Mouse (Mus musculus) frontal cortex, postnatal 10 days (tissue): ENCODE measurements around the gene Otulin.
A peak's percentile ranks its signal among the peaks of the same experiment; 100 is the strongest.

Experiments used
- DNase-seq, 2 experiments: peaks; one replicate each; pipeline ENCODE4 v3.0.0; 2022; ENCODE audit warnings: low spot score in 2 of 2, mixed read lengths in 1 of 2

Otulin gene

GRCm38 (mm10) chr15:27616159-27616558, 14.3 kb downstream of the Otulin start:
- DNase-seq: no peak

DNA sequence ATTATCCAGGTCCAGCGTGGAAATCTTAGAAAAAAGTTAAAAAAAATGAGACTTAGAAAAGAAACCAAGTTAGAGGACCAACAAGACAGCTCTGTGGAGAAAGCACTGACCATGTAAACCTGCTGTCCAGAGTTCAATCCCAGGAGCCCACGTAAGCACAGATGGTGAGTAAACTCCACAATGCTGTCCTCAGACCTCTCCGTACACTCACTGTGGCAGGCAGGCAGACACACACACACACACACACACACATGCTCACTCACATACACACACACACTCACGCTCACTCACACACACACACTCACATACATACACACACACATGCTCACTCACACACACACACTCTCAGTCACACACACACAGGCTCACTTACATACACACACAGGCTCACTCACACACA, 17.2 kb downstream of the Otulin start:
- DNase-seq: no peak

DNA sequence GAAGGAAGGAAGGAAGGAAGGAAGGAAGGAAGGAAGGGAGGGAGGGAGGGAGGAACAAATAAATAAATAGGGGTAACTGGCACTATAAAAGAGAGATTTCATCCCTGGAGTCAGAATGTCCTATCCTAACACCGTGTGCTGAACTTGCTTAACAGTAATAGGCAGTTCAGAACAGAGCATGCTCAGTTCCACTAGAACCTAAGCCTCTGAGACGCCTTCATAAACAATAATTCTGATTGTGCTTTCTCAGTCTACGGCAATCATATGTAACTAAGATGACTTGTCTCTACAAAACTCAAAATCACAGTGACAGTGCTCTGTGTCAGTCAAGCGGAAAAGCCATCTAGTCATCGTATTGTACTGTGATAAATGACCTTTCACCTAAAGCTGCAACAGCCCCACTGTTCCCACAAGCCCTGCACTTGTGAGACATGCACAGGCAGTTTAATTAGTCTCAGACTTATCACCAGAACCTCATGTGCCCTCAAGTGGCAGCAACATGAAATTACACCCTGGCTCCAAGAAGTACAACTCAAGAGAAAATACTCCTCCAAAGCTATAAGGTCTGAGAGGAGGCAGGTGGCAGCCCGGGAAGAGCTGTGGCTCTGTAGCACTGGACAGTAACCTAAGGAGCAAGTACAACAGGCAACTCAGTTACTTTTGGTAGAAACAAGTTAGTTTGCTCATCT, 17.8 kb downstream of the Otulin start:
- peak in 1 of 2 experiments; percentile 62 for DNase-seq

DNA sequence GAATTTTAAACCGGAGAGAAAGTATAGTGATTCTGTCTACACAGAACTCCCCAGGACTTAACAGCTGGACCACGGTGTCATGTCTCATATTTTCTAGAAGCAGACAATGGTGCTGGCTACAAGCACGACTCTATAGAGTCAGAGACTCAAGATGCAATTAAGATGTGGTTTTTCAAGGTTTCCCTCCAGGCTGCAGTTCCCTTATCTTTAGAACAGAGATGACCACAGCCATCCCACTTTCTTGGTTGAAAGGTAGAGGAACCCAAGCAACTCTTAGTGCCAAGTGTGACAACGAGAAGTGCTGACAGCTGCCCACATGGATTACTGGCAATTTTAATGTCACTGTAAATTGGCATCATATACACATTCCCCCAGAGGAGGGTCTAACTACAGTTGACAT, 20.9 kb downstream of the Otulin start:
- no peak for DNase-seq

- DNase-seq: no peak
These were observed 25.2 kb downstream of the Otulin start for GRCm38 (mm10) chr15:27605252-27605651.

- DNase-seq: no peak
These were observed 25.9 kb downstream of the Otulin start for GRCm38 (mm10) chr15:27604558-27604957.

- no peak for DNase-seq
These were observed 30.0 kb downstream of the Otulin start for GRCm38 (mm10) chr15:27600524-27600923.

GRCm38 (mm10) chr15:27598786-27599385, 31.6 kb downstream of the Otulin start:
- DNase-seq: no peak

GRCm38 (mm10) chr15:27597516-27597915, 33.0 kb downstream of the Otulin start:
- no peak for DNase-seq

DNA sequence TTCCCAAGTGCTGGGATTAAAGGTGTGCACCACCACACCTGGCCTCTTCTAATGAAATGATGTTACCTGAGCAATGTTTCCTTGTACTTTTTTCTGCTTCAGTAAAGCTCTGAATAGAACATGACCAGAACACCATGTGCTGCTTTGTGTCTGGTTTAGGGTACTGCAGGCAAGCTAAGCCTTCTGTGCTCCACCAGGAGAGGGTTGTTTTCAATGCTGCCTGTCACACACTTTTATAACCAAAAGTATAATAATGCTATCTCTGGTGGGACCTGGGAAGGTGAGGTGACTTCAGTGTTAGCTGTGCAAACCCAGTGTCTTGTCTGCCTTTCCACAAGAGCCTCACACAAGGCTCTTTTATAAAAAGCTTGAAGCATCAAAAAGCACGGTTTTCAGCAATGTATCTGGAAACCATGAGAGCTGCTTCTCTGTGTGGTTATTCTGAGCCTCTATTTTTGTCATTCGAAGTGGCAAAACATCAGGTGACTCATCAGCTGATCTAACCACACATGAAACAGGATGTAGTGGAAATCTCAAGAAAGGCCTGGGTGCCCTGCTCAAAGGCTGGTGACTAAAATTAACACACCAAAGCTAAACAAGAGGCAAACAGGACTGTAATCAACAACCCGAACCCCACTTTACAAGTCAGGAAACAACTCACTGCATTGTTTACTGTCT, 33.9 kb downstream of the Otulin start:
- DNase-seq: no peak

DNA sequence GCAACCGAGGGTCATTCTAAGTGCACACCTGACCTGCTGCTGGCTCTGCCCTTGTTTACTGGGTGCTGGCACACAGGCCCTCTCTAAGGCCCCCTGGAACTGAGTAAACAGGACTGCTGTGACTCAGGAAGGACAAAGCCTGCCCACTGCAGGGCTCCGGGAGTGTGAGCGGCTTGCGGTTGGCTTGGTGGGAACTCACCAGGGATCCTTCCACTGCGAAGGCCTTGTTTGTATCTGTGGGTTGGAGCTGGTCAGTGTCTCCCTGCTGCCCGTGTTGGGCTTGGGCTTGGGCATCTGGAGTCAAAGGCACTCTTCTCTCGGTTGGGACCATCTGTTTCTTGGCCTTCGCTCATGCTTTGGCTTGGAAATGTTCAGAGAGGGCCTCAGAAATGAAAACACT, 34.9 kb downstream of the Otulin start:
- DNase-seq: no peak

- no peak for DNase-seq
These were observed 35.5 kb downstream of the Otulin start for GRCm38 (mm10) chr15:27594973-27595372.

GRCm38 (mm10) chr15:27593717-27594116, 36.8 kb downstream of the Otulin start:
- DNase-seq: peak in 1 of 2 experiments; percentile 46

- no peak for DNase-seq
These were observed 37.7 kb downstream of the Otulin start for GRCm38 (mm10) chr15:27592620-27593320.

DNA sequence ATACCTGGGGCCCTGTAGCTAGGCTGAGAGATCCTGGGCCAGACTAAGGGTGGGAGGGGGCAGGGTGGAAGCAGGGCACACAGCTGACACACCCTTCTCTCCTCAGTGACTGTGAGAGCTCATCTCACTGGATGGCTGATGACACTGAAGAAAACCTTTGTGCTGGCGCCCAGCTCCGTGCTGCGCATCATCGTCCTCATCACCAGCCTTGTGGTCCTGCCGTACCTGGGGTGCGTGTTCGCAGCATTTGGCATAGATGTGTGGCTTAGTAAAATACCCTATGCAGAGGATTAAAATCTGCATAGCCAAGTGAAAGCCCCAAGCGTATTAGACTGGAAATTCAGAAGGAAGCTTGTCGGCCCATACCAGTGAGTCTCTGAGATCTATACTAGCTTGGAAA, 39.7 kb downstream of the Otulin start:
- no peak for DNase-seq

DNA sequence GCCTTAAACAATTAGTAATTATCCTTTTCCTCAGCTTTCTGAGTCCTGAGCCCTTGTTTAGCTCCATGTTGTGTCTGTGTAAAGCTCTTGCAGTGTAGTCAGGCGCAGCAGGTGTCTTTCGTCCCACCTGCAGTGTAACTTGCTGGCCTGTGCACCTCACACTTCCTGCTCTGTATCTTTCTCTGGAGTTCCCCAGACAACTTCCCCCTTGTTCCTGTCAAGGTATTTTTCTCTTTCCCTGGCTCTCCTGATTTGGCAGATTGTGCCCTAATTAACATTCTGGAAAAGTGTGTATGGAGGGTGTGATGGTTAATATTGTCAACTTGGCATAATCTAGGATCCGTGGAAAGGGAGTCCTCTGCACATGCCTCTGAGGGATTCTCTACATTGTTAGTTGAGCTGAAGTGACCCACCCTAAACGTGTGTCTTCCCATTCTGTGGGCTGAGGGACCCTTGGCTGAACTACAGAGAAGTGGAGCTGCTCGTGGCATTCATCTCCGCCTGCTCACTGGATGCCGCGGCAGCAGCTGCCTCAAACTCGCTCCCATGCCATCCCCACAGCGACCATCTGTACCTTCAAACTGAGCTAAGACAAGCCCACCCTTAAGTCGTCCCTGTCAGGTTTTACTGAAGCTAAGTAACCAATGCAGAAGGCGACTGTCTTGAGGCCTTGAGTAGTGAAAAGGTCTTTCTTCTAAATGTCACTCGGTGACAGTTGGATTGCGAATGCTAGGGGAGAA, 42.2 kb downstream of the Otulin start:
- no peak for DNase-seq

DNA sequence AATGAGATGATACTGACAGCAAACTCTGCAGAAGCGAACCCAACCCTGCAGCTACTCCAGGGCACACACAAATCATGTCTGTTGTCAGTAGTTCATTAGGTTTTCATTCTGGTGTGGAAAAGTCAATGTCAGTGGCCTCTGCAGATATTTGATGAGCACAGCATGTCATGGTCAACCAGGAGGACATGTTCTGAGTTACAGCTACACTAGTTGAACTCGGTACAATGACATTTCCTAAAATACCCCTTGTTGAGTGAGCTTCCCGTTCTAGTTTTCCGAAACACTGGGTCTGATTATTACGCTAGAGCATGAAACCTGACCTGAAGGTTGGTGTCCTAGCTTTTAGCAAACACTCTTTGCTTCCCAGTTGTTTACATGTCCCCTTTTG, 44.4 kb downstream of the Otulin start:
- no peak for DNase-seq

DNA sequence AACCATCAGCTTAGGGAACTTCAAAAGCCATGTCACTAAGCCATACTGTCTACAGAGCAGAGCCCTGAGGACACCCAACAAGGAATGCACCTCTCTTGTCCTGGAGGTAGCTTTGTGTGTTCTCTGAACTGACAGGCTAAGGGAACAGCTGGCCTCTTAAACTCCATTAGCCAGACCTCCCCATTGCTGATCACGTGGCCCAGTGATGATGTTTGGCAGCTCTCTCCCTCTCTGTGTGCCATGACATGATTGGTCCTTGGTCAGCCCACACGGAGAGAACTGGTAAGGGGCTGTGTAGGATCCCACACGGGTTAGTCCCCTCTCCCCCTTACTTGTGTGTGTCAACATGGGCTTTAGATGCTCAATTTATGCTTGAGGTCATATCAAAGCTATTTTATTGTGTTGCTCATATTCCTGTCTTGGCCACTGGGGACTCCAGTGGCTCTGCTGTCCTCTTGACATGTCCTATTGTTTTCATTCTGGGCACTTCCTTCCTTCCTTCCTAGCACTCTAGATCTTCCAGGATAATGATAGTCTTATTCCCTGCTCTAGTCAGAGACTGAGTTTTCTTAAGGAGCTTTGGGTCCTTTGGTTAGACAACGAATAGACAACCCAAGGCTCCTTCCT, 44.9 kb downstream of the Otulin start:
- no peak for DNase-seq

DNA sequence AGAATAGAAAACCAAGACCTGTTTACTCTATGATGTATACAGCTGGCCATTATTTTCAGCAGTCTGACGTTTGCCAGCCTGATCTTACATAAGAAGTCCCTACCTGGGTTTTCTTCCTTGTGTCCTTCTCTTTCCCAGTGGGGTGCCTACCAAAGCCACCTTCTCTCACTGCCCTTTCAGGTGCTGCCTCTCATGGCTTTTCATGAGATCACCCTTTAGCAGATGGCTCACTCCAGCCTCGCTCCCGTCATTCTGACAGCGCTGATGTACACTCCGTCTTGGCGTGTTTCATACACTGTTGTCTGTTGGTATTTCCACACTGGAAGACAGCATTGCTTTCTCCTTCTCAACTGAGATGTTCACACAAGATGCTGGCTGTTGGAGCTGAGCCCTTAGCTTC, 46.9 kb downstream of the Otulin start:
- no peak for DNase-seq

DNA sequence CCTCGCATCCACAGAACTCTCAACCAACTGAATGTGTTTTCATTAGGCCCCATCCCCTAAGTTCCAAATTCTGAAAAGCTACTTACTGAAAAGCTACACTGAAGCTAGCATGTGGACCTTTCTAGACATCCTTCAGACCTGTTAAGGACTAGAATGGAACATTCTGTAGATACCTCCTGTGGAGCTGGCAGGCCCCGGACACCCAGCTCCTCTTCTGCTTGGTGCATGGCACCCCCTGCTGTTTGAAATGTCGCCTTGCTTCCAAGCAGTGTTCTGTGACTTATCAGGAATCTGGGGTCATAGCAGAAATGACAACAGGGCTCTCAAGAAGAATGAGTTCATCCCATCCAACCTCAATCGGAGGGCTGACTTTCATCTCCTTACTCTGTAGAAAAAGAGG, 47.5 kb downstream of the Otulin start:
- peak in 1 of 2 experiments; percentile 58 for DNase-seq

GRCm38 (mm10) chr15:27582428-27582827, 48.1 kb downstream of the Otulin start:
- DNase-seq: no peak
